Mouse (Mus musculus) lung, adult 18-20 months (tissue): Measurements from ENCODE around the gene Sphk1.
"Not testable (repeated sequence)": the region's sequence is repeated elsewhere in the genome, so short reads cannot be mapped to it uniquely, and the experiment has no call there.

Experiments
- DNase-seq, 2 experiments: peaks; one replicate each; pipeline ENCODE4 v3.0.0; 2022; ENCODE audit warnings: mixed read lengths in 2 of 2

The Sphk1 gene

GRCm38 (mm10) chr11:116530187-116531147 lies at the start of gene Sphk1:
Gene Sphk1, plus strand, starts transcription at chr11:116530925.
- DNase-seq: peak; percentile 75 to 81

- DNase-seq: no peak
These were observed 49.8 kb upstream of the Sphk1 start for GRCm38 (mm10) chr11:116480975-116481374.

GRCm38 (mm10) chr11:116481776-116482175 lies 48.9 kb upstream of the Sphk1 start:
- no peak for DNase-seq

- DNase-seq: no peak
These were observed 46.5 kb upstream of the Sphk1 start for GRCm38 (mm10) chr11:116484261-116484660.

GRCm38 (mm10) chr11:116488207-116488606 lies 42.5 kb upstream of the Sphk1 start:
- no peak for DNase-seq

DNA sequence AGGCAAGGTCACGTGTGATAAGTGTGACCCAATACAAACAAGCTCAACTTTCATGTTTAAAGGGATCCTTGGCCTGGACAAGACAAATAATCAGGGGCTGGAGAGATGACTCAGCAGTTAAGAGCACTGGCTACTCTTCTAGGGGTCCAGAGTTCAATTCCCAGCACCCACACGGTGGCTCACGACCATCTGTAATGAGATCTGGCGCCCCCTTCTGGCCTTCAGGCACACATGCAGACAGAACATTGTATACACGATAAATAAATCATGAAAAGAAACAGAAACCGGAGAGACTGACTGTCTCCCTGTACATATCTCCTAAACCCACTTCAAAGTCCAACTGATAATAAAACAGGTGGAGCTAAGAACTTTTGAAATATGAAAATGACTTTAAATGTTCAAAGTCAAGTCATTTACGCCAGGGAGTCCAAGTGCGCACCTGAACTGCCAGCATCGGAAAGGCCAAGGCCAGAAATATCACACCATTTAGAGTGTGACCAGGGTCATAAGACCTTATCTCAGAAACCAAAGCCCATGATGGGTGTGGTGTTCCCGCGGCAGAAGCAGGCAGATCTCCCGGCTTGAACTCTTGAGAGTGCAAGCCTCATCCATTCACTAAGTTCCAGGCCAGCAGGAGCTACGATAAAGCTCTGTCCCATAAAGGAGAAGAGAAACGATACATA lies 41.9 kb upstream of the Sphk1 start:
- no peak for DNase-seq

DNA sequence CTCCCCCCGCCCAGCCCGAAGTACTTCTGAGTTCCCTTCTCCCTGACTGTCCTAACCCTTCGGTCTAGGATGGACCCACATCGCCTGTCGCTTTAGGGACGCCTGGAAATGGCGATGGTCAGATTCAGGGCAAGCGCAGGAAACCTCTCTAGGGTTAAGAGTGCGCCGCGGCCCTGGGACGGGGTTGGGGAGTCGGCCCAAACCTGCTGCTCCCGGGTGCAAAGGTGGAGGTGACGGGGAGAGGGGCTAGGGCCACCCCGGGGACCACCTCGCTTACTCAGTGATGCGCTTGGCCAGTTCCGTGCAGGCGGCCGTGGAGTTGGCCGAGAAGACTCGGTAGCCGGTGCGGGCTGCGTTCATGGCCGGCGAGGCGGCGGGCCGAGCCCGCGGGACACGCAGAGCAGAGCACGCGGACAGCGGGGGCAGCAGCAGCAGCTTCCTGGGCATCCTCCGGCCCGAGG lies 40.9 kb upstream of the Sphk1 start:
- DNase-seq: peak in 1 of 2 experiments; percentile 15

GRCm38 (mm10) chr11:116490232-116491107 lies 40.3 kb upstream of the Sphk1 start:
- DNase-seq: peak; percentile 85 to 88

DNA sequence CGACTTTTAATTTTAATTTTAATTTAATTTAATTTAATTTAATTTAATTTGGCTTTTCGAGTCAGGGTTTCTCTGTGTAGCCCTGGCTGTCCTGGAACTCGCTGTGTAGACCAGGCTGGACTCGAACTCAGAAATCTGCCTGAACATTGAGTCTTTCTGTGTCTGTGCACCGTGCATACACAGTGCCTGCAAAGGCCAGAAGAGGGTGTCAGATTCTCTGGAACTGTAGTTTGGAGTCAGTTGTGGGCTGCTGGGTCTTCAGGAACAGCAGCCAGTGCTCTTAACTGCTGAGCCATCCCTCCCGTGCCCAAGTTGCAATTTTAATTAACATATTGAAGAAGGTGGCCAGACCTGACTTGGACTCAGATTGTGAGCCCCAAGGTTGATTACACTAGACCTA lies 39.4 kb upstream of the Sphk1 start:
- no peak for DNase-seq

- not testable (repeated sequence) for DNase-seq
These were observed 38.2 kb upstream of the Sphk1 start for GRCm38 (mm10) chr11:116492507-116492906.

GRCm38 (mm10) chr11:116493191-116493590 lies 37.5 kb upstream of the Sphk1 start:
- no peak for DNase-seq

- peak; percentile 56 to 67 for DNase-seq
These were observed 36.9 kb upstream of the Sphk1 start, which contains the start of gene Prpsap1 for GRCm38 (mm10) chr11:116493795-116494252. Gene Prpsap1, minus strand, starts transcription at chr11:116494202.

DNA sequence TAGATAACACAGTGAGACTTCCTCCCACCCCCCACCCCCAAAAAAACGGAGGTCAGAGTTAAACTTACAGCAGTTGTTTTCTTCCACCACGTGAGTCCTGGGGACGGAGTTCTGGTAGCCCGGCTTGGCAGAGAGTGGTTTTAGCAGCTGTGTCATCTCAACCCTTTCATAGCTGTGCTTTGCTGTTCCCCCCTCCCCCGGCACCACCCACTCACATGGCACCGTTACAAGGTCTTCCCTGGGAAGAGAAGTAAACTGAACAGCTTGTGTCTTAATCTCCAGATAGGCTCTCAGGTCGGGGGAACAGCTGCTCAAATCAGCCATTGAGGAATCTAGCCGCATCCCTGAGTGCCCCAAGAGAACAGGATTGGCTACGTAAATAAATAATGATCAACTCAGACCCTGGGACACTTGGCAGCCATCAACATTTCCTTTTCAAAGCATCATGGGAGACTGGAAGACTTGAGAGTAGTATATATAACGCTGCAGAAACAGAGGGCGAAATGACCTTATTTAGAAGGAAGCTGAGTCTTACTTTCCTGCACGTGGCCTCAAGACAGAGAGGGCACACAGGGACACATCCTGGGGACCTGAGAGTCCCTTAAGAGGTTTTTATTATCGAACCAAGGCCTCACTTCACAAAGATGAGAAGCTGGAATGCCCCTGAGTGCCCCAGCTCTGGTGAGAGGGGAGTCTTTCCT lies 36.1 kb upstream of the Sphk1 start:
- peak; percentile 66 to 76 for DNase-seq

DNA sequence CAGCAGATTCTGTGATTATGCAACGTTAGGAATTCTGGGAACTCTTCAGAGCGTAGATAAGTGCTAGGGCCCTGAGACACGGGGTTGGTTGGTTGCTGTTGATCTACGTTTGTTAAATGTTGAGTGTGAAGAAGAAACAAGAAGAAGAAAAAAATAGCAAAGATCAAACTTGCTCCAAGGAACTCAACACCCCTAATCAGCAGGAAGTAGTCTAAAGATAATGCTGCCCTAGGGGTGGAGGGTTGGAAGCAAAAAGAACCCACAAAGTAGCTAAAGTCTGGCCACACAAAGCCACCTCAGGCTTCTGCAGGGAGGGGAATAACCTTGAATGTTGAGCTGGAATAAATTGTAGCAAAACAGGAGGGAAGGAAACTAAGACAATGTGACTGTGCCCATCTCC lies 33.4 kb upstream of the Sphk1 start:
- DNase-seq: no peak

DNA sequence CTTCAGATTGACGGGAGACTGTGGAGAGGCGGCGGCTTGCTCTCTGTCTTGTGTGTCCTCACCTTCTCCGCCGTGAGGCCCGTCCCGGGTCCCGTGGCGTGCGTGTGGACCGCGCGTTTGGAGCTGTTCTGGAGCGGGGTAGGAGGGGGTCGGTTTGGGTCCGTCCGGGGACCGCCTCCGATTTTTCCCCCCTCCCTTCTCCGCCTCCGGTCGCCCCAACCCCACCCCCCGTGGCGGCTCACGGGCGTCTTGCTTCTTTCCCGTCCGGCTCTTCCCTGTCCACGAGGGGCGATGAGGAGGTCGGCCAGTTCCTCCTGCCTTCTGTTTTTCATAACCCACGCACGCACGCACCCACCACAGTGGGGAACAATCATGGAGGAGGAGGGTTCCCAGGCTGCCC lies 32.1 kb upstream of the Sphk1 start:
- no peak for DNase-seq

- DNase-seq: no peak
These were observed 31.7 kb upstream of the Sphk1 start for GRCm38 (mm10) chr11:116499018-116499417.

DNA sequence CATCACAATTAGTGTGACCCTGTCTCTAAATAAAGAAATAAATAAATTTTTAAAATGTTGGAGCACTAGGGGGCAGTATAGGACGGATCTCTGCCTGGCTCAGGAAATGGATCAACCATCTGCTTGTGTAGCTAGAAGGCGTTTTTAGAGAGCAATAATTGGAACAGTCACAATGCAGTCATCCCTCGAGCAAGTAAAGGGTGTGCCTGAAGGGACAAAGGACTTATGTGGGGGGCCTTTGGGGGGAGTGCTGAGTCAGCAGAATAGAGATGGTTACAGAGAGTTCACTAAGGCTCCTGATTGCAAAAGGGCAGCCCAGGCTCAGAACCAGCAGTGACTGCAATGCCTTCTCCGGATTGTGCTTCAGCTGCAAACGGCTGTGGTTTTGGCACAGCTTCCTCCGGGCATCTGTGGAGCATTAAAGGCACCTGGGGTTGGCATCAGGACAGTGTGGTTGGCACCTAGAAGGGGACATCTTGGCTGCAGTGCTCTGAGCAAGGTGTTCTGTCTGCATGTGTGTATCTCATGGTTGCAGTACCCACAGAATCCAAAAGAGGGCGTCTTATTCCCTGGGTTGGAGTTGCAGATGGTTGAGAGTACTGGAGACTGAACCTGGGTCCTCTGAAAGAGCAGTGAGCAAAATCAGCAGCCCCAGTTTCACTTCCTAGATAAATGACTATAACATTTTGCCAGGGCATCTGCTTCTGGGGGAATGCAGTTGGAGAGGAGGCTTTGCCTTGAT lies 29.5 kb upstream of the Sphk1 start:
- DNase-seq: peak in 1 of 2 experiments; percentile 33

DNA sequence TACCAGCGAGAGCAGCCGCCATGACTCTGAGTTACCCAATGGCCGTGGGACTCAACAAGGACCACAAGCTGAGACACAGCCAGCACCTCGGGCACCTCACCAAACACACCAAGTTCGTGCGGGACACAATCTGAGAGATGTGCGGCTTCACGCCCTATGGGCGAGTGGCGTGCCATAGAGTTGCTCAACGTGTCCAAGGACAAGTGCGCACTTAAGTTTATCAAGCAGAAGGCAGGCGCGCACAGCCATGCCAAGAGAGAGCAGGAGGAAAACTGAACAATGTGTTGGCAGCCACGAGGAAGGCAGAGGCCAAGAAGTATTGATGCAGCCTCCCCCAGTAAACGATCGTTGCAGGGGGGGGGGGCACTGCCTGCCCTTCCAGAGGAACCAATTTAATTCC lies 26.2 kb upstream of the Sphk1 start:
- DNase-seq: peak; percentile 61 to 76

GRCm38 (mm10) chr11:116505573-116505972 lies 25.2 kb upstream of the Sphk1 start:
- no peak for DNase-seq

DNA sequence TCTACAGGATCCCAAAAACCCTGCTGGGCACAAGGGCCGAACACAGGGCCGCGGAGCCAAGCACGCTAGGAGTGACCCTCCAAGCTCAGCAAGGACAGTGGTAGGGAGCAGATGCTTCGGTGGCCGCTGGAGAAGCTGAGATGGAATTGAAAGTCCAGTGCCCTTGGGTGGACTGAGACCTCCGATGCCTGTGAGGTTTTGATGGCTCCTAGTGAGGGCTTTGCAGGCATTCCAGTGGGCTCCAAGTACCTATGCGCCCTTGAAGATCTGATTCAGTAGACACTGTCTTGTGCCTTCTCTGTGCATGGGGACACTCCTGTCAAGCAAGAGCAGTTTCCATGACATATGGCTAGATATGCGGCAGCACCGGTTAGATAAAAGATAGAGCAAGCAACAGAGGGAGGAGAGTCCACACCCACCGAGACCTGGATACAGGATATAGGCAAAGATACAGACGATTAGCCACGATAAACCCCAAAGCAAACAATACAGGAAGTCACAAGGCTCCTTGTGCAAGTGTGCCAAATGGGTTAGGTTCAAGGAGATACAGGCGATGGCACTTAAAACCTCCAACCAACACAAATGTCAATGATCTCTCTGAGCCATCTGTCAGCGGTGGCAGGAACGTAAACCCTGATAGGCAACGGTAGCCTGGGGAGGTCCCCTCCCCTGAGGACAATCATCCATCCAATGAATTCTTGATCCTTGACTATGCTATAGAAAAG lies 24.4 kb upstream of the Sphk1 start:
- DNase-seq: no peak
